Mouse (Mus musculus) heart, embryonic 16.5 days (tissue): ENCODE data around the gene Snx5. TPM values are rescaled to one million over a fixed set of nuclear protein-coding genes. Genes with fewer than 3 reads are reported as not detected.
A peak's percentile ranks its signal among the peaks of the same experiment; 100 is the strongest.

Experiments used
- ATAC-seq: fragments of 200-750 bp; cut with Nextera tagmentation; replicated peaks from 2 replicates; pipeline ENCODE4 v1.8.0; 2017; ENCODE audit warnings: moderate number of reproducible peaks; ENCODE audit not compliant: insufficient read depth, low FRiP score; ENCODE audit errors: extremely low read depth
- H3K27ac ChIP-seq: fragments of 300-500 bp; sonication (generic); 2 replicates; pipeline ENCODE4 v1.5.1; 2014; ENCODE audit warnings: mild to moderate bottlenecking, low read length, control low read depth, moderate library complexity
- H3K27me3 ChIP-seq: fragments of 300-500 bp; sonication (generic); 2 replicates; pipeline ENCODE4 v1.6.1; 2014; ENCODE audit warnings: low read length, mixed read lengths; ENCODE audit not compliant: control insufficient read depth, insufficient read depth
- H3K36me3 ChIP-seq: fragments of 300-500 bp; sonication (generic); 2 replicates; pipeline ENCODE4 v1.6.1; 2014; ENCODE audit not compliant: control insufficient read depth, insufficient read depth
- H3K4me1 ChIP-seq: fragments of 300-500 bp; sonication (generic); 2 replicates; pipeline ENCODE4 v1.6.1; 2014; ENCODE audit warnings: low read length, mixed read lengths; ENCODE audit not compliant: control insufficient read depth, insufficient read depth
- H3K4me2 ChIP-seq: fragments of 300-500 bp; sonication (generic); 2 replicates; pipeline ENCODE4 v1.6.1; 2014; ENCODE audit warnings: low read depth, mild to moderate bottlenecking, control low read depth, low read length
- H3K4me3 ChIP-seq: fragments of 300-500 bp; sonication (generic); 2 replicates; pipeline ENCODE4 v1.5.1; 2014; ENCODE audit warnings: mild to moderate bottlenecking, control low read depth, low read length
- H3K9ac ChIP-seq: fragments of 300-500 bp; sonication (generic); 2 replicates; pipeline ENCODE4 v1.6.1; 2014; ENCODE audit warnings: low read length, control low read depth
- H3K9me3 ChIP-seq: fragments of 300-500 bp; sonication (generic); replicated peaks from 2 replicates; pipeline ENCODE4 v1.6.1; 2016; ENCODE audit warnings: low read length; ENCODE audit not compliant: control insufficient read depth
- WGBS: fragments of 180-500 bp; shearing (Covaris S2); extraction: QIAGEN DNeasy Blood & Tissue Kit; methylation state at CpG from one replicate; pipeline ENCODE4 v1.1.7; 2014; 5-methylcytosine and 5-hydroxymethylcytosine counted together
- polyA plus RNA-seq: library from polyadenylated mRNA; unstranded; fragments of >200 nt; fragmentation: Nextera tagmentation; extraction: Ambion mirVana; gene quantifications from 2 replicates; pipeline ENCODE4 v1.2.1, GENCODE M21; 2015

The Snx5 gene
- polyA plus RNA-seq, 1 experiment from 2014 or later = 95.3 TPM

- H3K4me3 ChIP-seq = peak overlapping the region; percentile 65
- peak overlapping the region; percentile 37; the same call in 1 of the 2 replicates for H3K27ac ChIP-seq
- no peaks in the 10 kb centered on the region for H3K9me3 ChIP-seq
- no peaks in the 10 kb centered on the region for H3K27me3 ChIP-seq
- peaks cover 37% of the 10 kb centered on the region for H3K4me1 ChIP-seq
- WGBS = under 1% methylated on average over 11 of the region's 11 CpGs
- H3K36me3 ChIP-seq = no peaks in the 10 kb centered on the region
- peak overlapping the region; percentile 83 for H3K9ac ChIP-seq
- ATAC-seq = no peak
- H3K4me2 ChIP-seq = peak overlapping the region; percentile 79
Measured at GRCm38 (mm10) chr2:144269306-144269650, 1.4 kb downstream of the Snx5 start.

- Histone ChIP-seq H3K4me1 (peaks cover 33% of the 10 kb centered on the region), H3K27ac (peak overlapping the region; percentile 43), H3K9ac (peak overlapping the region; percentile 83), H3K27me3 (no peaks in the 10 kb centered on the region), H3K4me2 (peak overlapping the region; percentile 79), H3K4me3 (peak overlapping the region; percentile 65), H3K36me3 (no peaks in the 10 kb centered on the region), H3K9me3 (no peaks in the 10 kb centered on the region)
- 13% methylated on average over 6 of the region's 6 CpGs for WGBS
- no peak for ATAC-seq
Measured at GRCm38 (mm10) chr2:144268446-144269305, 2.0 kb downstream of the Snx5 start.

- peak overlapping the region; percentile 79 for H3K4me2 ChIP-seq
- WGBS = 14% methylated on average over 1 of the region's 1 CpGs
- H3K9ac ChIP-seq = peak overlapping the region; percentile 83; the same call in 1 of the 2 replicates
- 0 out of 2 replicates have a peak, but pooled peaks cover 3% of the 10 kb centered on the region for H3K36me3 ChIP-seq
- H3K9me3 ChIP-seq = no peaks in the 10 kb centered on the region
- ATAC-seq = no peak
- H3K27ac ChIP-seq = no peak overlapping the region
- no peaks in the 10 kb centered on the region for H3K27me3 ChIP-seq
- peaks cover 34% of the 10 kb centered on the region for H3K4me1 ChIP-seq
- H3K4me3 ChIP-seq = no peak overlapping the region
Measured at GRCm38 (mm10) chr2:144267731-144268015, 3.0 kb downstream of the Snx5 start.

GRCm38 (mm10) chr2:144267004-144267730, 3.5 kb downstream of the Snx5 start:
- H3K9me3 ChIP-seq = no peaks in the 10 kb centered on the region
- no peak overlapping the region for H3K27ac ChIP-seq
- 0 out of 2 replicates have a peak, but pooled peaks cover 3% of the 10 kb centered on the region for H3K36me3 ChIP-seq
- ATAC-seq = no peak
- H3K4me1 ChIP-seq = peaks cover 38% of the 10 kb centered on the region
- WGBS = 46% methylated on average over 5 of the region's 5 CpGs
- peak overlapping the region; percentile 46 for H3K4me2 ChIP-seq
- H3K4me3 ChIP-seq = no peak overlapping the region; the same call in 1 of the 2 replicates
- H3K9ac ChIP-seq = no peak overlapping the region; the same call in 1 of the 2 replicates
- H3K27me3 ChIP-seq = no peaks in the 10 kb centered on the region

- Histone ChIP-seq H3K9me3 (no peaks in the 10 kb centered on the region), H3K4me3 (no peak overlapping the region), H3K36me3 (0 out of 2 replicates have a peak, but pooled peaks cover 5% of the 10 kb centered on the region), H3K4me1 (peaks cover 34% of the 10 kb centered on the region), H3K4me2 (no peak overlapping the region), H3K27me3 (no peaks in the 10 kb centered on the region), H3K9ac (no peak overlapping the region), H3K27ac (no peak overlapping the region)
- no peak for ATAC-seq
- 42% methylated on average over 4 of the region's 4 CpGs for WGBS
Measured at GRCm38 (mm10) chr2:144265916-144266683, 4.6 kb downstream of the Snx5 start.

GRCm38 (mm10) chr2:144265120-144265488, 5.6 kb downstream of the Snx5 start:
- 57% methylated on average over 3 of the region's 3 CpGs for WGBS
- Histone ChIP-seq H3K27me3 (no peaks in the 10 kb centered on the region), H3K27ac (no peak overlapping the region), H3K4me1 (peaks cover 34% of the 10 kb centered on the region), H3K36me3 (peaks cover 10% of the 10 kb centered on the region; the same call in 1 of the 2 replicates), H3K9ac (no peak overlapping the region), H3K9me3 (no peaks in the 10 kb centered on the region), H3K4me2 (no peak overlapping the region), H3K4me3 (no peak overlapping the region)
- ATAC-seq = no peak

- Histone ChIP-seq H3K4me1 (peaks cover 34% of the 10 kb centered on the region), H3K36me3 (peaks cover 11% of the 10 kb centered on the region), H3K27ac (no peak overlapping the region), H3K4me3 (no peak overlapping the region), H3K27me3 (no peaks in the 10 kb centered on the region), H3K9ac (no peak overlapping the region), H3K4me2 (no peak overlapping the region), H3K9me3 (no peaks in the 10 kb centered on the region)
- 55% methylated on average over 5 of the region's 5 CpGs for WGBS
- ATAC-seq = no peak
Measured at GRCm38 (mm10) chr2:144264398-144265119, 6.1 kb downstream of the Snx5 start.

GRCm38 (mm10) chr2:144262837-144263236, 7.9 kb downstream of the Snx5 start:
- H3K9ac ChIP-seq = no peak overlapping the region
- WGBS = 88% methylated on average over 2 of the region's 2 CpGs
- ATAC-seq = no peak
- no peak overlapping the region for H3K4me2 ChIP-seq
- H3K36me3 ChIP-seq = peaks cover 28% of the 10 kb centered on the region
- no peaks in the 10 kb centered on the region for H3K27me3 ChIP-seq
- peaks cover 19% of the 10 kb centered on the region for H3K4me1 ChIP-seq
- no peak overlapping the region for H3K4me3 ChIP-seq
- H3K9me3 ChIP-seq = no peaks in the 10 kb centered on the region
- no peak overlapping the region for H3K27ac ChIP-seq
